Mouse (Mus musculus) heart, embryonic 14.5 days (tissue): ENCODE results near the gene Map1lc3b. TPM values are rescaled to one million over a fixed set of nuclear protein-coding genes. Genes with fewer than 3 reads are reported as not detected.

Source experiments
- ATAC-seq: fragments of 200-750 bp; cut with Nextera tagmentation; 2 replicates; pipeline ENCODE4 v1.8.0; 2017; ENCODE audit warnings: low read depth, moderate TSS enrichment; ENCODE audit not compliant: insufficient number of reproducible peaks, insufficient read depth, low FRiP score
- H3K27ac ChIP-seq, 2 experiments: fragments of 200-500 bp in 1 of 2; fragments of 300-500 bp in 1 of 2; sonication (generic) in 1 of 2; replicated peaks in 1 of 2; 2 replicates each; pipeline ENCODE4 v1.5.1; 2012 to 2014; ENCODE audit warnings: low read depth in 2 of 2, low read length in 2 of 2, control low read depth in 1 of 2, mild to moderate bottlenecking in 1 of 2, mixed read lengths in 1 of 2; ENCODE audit not compliant: control insufficient read depth in 1 of 2, insufficient read depth in 1 of 2
- H3K27me3 ChIP-seq: fragments of 300-500 bp; sonication (generic); 2 replicates; pipeline ENCODE4 v1.6.1; 2014; ENCODE audit warnings: mild to moderate bottlenecking, low read length, control low read depth; ENCODE audit not compliant: control insufficient read depth, insufficient read depth
- H3K36me3 ChIP-seq: fragments of 300-500 bp; sonication (generic); 2 replicates; pipeline ENCODE4 v1.6.1; 2014; ENCODE audit warnings: mild to moderate bottlenecking, control low read depth, low read length, mixed read lengths; ENCODE audit not compliant: control insufficient read depth, insufficient read depth
- H3K4me1 ChIP-seq, 2 experiments: fragments of 200-500 bp in 1 of 2; fragments of 300-500 bp in 1 of 2; sonication (generic) in 1 of 2; 2 replicates each; pipeline ENCODE4 v1.6.1; 2012 to 2014; ENCODE audit warnings: low read length in 2 of 2, control low read depth in 1 of 2, mixed read lengths in 1 of 2; ENCODE audit not compliant: control insufficient read depth in 2 of 2, insufficient read depth in 2 of 2
- H3K4me2 ChIP-seq: fragments of 300-500 bp; sonication (generic); 2 replicates; pipeline ENCODE4 v1.6.1; 2014; ENCODE audit warnings: mild to moderate bottlenecking, low read length
- H3K4me3 ChIP-seq, 2 experiments: fragments of 200-500 bp in 1 of 2; fragments of 300-500 bp in 1 of 2; sonication (generic) in 1 of 2; 2 replicates each; pipeline ENCODE4 v1.5.1; 2012 to 2014; ENCODE audit warnings: low read length in 2 of 2, mild to moderate bottlenecking in 2 of 2, control low read depth in 1 of 2, low read depth in 1 of 2, moderate library complexity in 1 of 2; ENCODE audit not compliant: control insufficient read depth in 1 of 2, insufficient read depth in 1 of 2
- H3K9ac ChIP-seq: fragments of 300-500 bp; sonication (generic); 2 replicates; pipeline ENCODE4 v1.6.1; 2014; ENCODE audit warnings: mild to moderate bottlenecking, low read length
- H3K9me3 ChIP-seq: fragments of 300-500 bp; sonication (generic); 2 replicates; pipeline ENCODE4 v1.6.1; 2016; ENCODE audit warnings: low read length, control low read depth; ENCODE audit not compliant: control insufficient read depth
- WGBS: fragments of 180-500 bp; shearing (Covaris S2); extraction: QIAGEN DNeasy Blood & Tissue Kit; methylation state at CpG from one replicate; pipeline ENCODE4 v1.1.7; 2014; 5-methylcytosine and 5-hydroxymethylcytosine counted together
- polyA plus RNA-seq: library from polyadenylated mRNA; unstranded; fragments of >200 nt; fragmentation: Nextera tagmentation; extraction: Ambion mirVana; gene quantifications from 2 replicates; pipeline ENCODE4 v1.2.1, GENCODE M21; 2014

Gene Map1lc3b
- polyA plus RNA-seq, 1 experiment from 2014 or later: 267 TPM

- peaks cover 17% of the 10 kb centered on the region for H3K36me3 ChIP-seq
- no peaks in the 10 kb centered on the region for H3K27me3 ChIP-seq
- peak overlapping the region; percentile 2 to 62; a peak in 2 of 4 replicates for H3K27ac ChIP-seq
- H3K9ac ChIP-seq: no peak overlapping the region
- 48% methylated on average over 7 of the region's 7 CpGs for WGBS
- H3K4me1 ChIP-seq: peaks cover 33 to 44% of the 10 kb centered on the region in 2 experiments
- 0 out of 2 replicates have a peak, but pooled peaks have one; percentile 12 for ATAC-seq
- no peak overlapping the region for H3K4me2 ChIP-seq
- H3K9me3 ChIP-seq: no peaks in the 10 kb centered on the region
- H3K4me3 ChIP-seq: no peak overlapping the region
Observed at GRCm38 (mm10) chr8:121631645-121632071, 41.5 kb downstream of the Map1lc3b start.

GRCm38 (mm10) chr8:121632401-121632800 is 42.2 kb downstream of the Map1lc3b start:
- ATAC-seq: no peak
- Histone ChIP-seq H3K9me3 (no peaks in the 10 kb centered on the region), H3K9ac (no peak overlapping the region), H3K4me1 (peaks cover 32 to 44% of the 10 kb centered on the region in 2 experiments), H3K27ac (peak overlapping the region in 1 of 2 experiments; percentile 62; a peak in 2 of 4 replicates), H3K4me2 (no peak overlapping the region), H3K4me3 (no peak overlapping the region), H3K36me3 (peaks cover 11% of the 10 kb centered on the region), H3K27me3 (no peaks in the 10 kb centered on the region)
- WGBS: 40% methylated on average over 5 of the region's 5 CpGs

- Histone ChIP-seq H3K9me3 (no peaks in the 10 kb centered on the region), H3K27me3 (no peaks in the 10 kb centered on the region), H3K4me1 (peaks cover 28 to 41% of the 10 kb centered on the region in 2 experiments), H3K4me3 (no peak overlapping the region), H3K27ac (peak overlapping the region in 1 of 2 experiments; percentile 44; a peak in 2 of 4 replicates), H3K36me3 (0 out of 2 replicates have a peak, but pooled peaks cover 3% of the 10 kb centered on the region), H3K9ac (no peak overlapping the region), H3K4me2 (no peak overlapping the region)
- whole genome bisulfite sequencing: 41% methylated on average over 6 of the region's 6 CpGs
- peak; percentile 58; the same call in 1 of the 2 replicates for ATAC-seq
Observed at GRCm38 (mm10) chr8:121635534-121635933, 45.4 kb downstream of the Map1lc3b start.

- Histone ChIP-seq H3K4me1 (peaks cover 29 to 41% of the 10 kb centered on the region in 2 experiments), H3K9me3 (no peaks in the 10 kb centered on the region), H3K9ac (no peak overlapping the region), H3K4me3 (no peak overlapping the region), H3K4me2 (no peak overlapping the region), H3K27me3 (no peaks in the 10 kb centered on the region), H3K36me3 (0 out of 2 replicates have a peak, but pooled peaks cover 3% of the 10 kb centered on the region), H3K27ac (peak overlapping the region; percentile 44 to 55)
- WGBS: 85% methylated on average over 8 of the region's 8 CpGs
- ATAC-seq: no peak
Observed at GRCm38 (mm10) chr8:121636180-121636579, 46.0 kb downstream of the Map1lc3b start.

GRCm38 (mm10) chr8:121642804-121643203 is 52.6 kb downstream of the Map1lc3b start:
- WGBS: 64% methylated on average over 3 of the region's 3 CpGs
- H3K4me2 ChIP-seq: no peak overlapping the region
- H3K27me3 ChIP-seq: no peaks in the 10 kb centered on the region
- H3K9ac ChIP-seq: no peak overlapping the region
- 0 out of 2 replicates have a peak, but pooled peaks cover 5% of the 10 kb centered on the region for H3K36me3 ChIP-seq
- peaks cover 15 to 40% of the 10 kb centered on the region in 2 experiments; a peak in 3 of 4 replicates for H3K4me1 ChIP-seq
- no peak overlapping the region for H3K4me3 ChIP-seq
- H3K9me3 ChIP-seq: no peaks in the 10 kb centered on the region
- H3K27ac ChIP-seq: peak overlapping the region in 1 of 2 experiments; percentile 39; a peak in 1 of 4 replicates
- no peak for ATAC-seq

- peaks cover 15 to 44% of the 10 kb centered on the region in 2 experiments; a peak in 3 of 4 replicates for H3K4me1 ChIP-seq
- peak overlapping the region; percentile 39 to 51; a peak in 3 of 4 replicates for H3K27ac ChIP-seq
Observed at GRCm38 (mm10) chr8:121643384-121643783, 53.2 kb downstream of the Map1lc3b start.

GRCm38 (mm10) chr8:121647511-121648215 is 57.5 kb downstream of the Map1lc3b start:
- no peak overlapping the region for H3K4me2 ChIP-seq
- peaks cover 31 to 62% of the 10 kb centered on the region in 2 experiments for H3K4me1 ChIP-seq
- peaks cover 20% of the 10 kb centered on the region; the same call in 1 of the 2 replicates for H3K36me3 ChIP-seq
- no peak overlapping the region for H3K4me3 ChIP-seq
- H3K27ac ChIP-seq: no peak overlapping the region
- H3K27me3 ChIP-seq: no peaks in the 10 kb centered on the region
- H3K9ac ChIP-seq: no peak overlapping the region
- 83% methylated on average over 12 of the region's 12 CpGs for WGBS
- no peak for ATAC-seq
- no peaks in the 10 kb centered on the region for H3K9me3 ChIP-seq

More at GRCm38 (mm10) chr8:121643384-121643783, 53.2 kb downstream of the Map1lc3b start:
- no peaks in the 10 kb centered on the region for H3K9me3 ChIP-seq
- H3K4me2 ChIP-seq: no peak overlapping the region
- H3K36me3 ChIP-seq: 0 out of 2 replicates have a peak, but pooled peaks cover 5% of the 10 kb centered on the region
- no peaks in the 10 kb centered on the region for H3K27me3 ChIP-seq
- H3K4me3 ChIP-seq: no peak overlapping the region
- H3K9ac ChIP-seq: no peak overlapping the region
- 48% methylated on average over 11 of the region's 11 CpGs for WGBS
- no peak for ATAC-seq
